11 mouse cellular contexts compared by ENCODE assay signal in genomic region chr7:102078517-102078916, GRCm38 (mm10). TPM values are rescaled to one million over a fixed set of nuclear protein-coding genes. Genes with fewer than 3 reads are reported as not detected.
DNase-seq lines count a peak whose midpoint lies in the region; ATAC-seq and TF ChIP-seq lines count a peak whose summit lies in the region.
"Had no signal": no experiment of that assay in that cellular context is flagged by ENCODE, and none has a peak within 500 bp of the region (broad histone marks: within the 10 kb centered on the region; RNA-seq: fewer than 3 reads in every experiment).

No protein-coding gene starts in this region.

- no peaks in the 10 kb centered on the region for H3K4me1 ChIP-seq in heart, adult 2 months (ENCODE audit: control insufficient read depth, insufficient read depth, low read length)
- H3K4me1 ChIP-seq in heart, embryonic 12.5 days (replicated peaks): no peaks in the 10 kb centered on the region
- H3K4me1 ChIP-seq: lung, embryonic 15.5 days had no signal

- TF ChIP-seq EP300 in heart, adult 2 months (IDR thresholded peaks at IDR 0.05; ENCODE audit: insufficient read depth, low read depth, low read length): no peak

- no peak for ATAC-seq in heart, embryonic 12.5 days (ENCODE audit: insufficient number of reproducible peaks, low FRiP score)

- no peak for DNase-seq in heart, adult 2 months
- peak; percentile 55 to 58 for DNase-seq in right cerebral cortex, adult 2 months (ENCODE audit: low spot score in 2 of 2)
- no peak for DNase-seq in right cerebral cortex, postnatal 25 days
- peak; percentile 35 for DNase-seq in c-Kit-positive CD71-positive TER-119-positive erythroid progenitor cells, embryonic 14.5 days (ENCODE audit: low spot score)
- DNase-seq in layer of hippocampus, adult 9-10 months (ENCODE audit: low spot score): peak; percentile 51
- no peak for DNase-seq in gastrocnemius, postnatal 25 days
- no peak for DNase-seq in urinary bladder, adult 2 months (ENCODE audit: low spot score)

- no peaks in the 10 kb centered on the region for H3K9me3 ChIP-seq in heart, embryonic 12.5 days (replicated peaks)
- H3K9me3 ChIP-seq: lung, embryonic 15.5 days had no signal

- no peak for TF ChIP-seq POLR2A in heart, adult 2 months (IDR thresholded peaks at IDR 0.05; ENCODE audit: insufficient read depth, low read depth, low read length)

- H3K27me3 ChIP-seq in heart, adult 2 months (ENCODE audit: control insufficient read depth, insufficient read depth, low read length): no peaks in the 10 kb centered on the region
- H3K27me3 ChIP-seq in heart, embryonic 12.5 days (replicated peaks): no peaks in the 10 kb centered on the region
- H3K27me3 ChIP-seq: lung, embryonic 15.5 days had no signal

- no peak overlapping the region for H3K4me3 ChIP-seq in heart, adult 2 months
- H3K4me3 ChIP-seq in heart, embryonic 12.5 days: no peak overlapping the region
- H3K4me3 ChIP-seq: lung, embryonic 15.5 days had no signal

- no peak overlapping the region for H3K27ac ChIP-seq in heart, adult 2 months
- no peak overlapping the region for H3K27ac ChIP-seq in heart, embryonic 12.5 days (ENCODE audit: poor library complexity, severe bottlenecking)
- H3K27ac ChIP-seq: lung, embryonic 15.5 days had no signal

- H3K79me2 ChIP-seq in heart, adult 2 months (replicated peaks; ENCODE audit: control insufficient read depth, insufficient read depth, low read length): no peaks in the 10 kb centered on the region

- intact Hi-C loops in heart, adult 2 months (cut with DNase I): loop anchor here (5.0 kb wide), 3 partner anchors 81 to 421 kb away; partner anchors contain the start of genes Lrrc51 and Numa1

- no peak overlapping the region for H3K4me2 ChIP-seq in heart, embryonic 12.5 days
- H3K4me2 ChIP-seq: lung, embryonic 15.5 days had no signal

- 73% methylated on average over 7 of the region's 7 CpGs for WGBS in heart, adult 2 months
- WGBS in heart, embryonic 12.5 days: 74% methylated on average over 7 of the region's 7 CpGs

- H3K36me3 ChIP-seq in heart, adult 2 months (ENCODE audit: control insufficient read depth, insufficient read depth, low read length): no peaks in the 10 kb centered on the region
- peaks cover 91% of the 10 kb centered on the region for H3K36me3 ChIP-seq in heart, embryonic 12.5 days

- H3K9ac ChIP-seq in heart, adult 2 months (ENCODE audit: low read depth, low read length): no peak overlapping the region
- no peak overlapping the region for H3K9ac ChIP-seq in heart, embryonic 12.5 days
- H3K9ac ChIP-seq: lung, embryonic 15.5 days had no signal

- peak; percentile 80 for TF ChIP-seq CTCF in heart, adult 2 months (IDR thresholded peaks at IDR 0.05)

RNA-seq across cellular contexts. Expression of gene Trpc2, which starts 4.4 kb away (rescaled TPM):
- total RNA-seq in heart, adult 2 months (2021): under 1 TPM in 1 of 2 experiments, not detected in 1; 0.23 TPM
- 0.70 and 1.2 TPM in 2 replicates for polyA plus RNA-seq in heart, adult 2 months (2012; rRNA removed)
- 0.15 and 0.58 TPM in 2 replicates for polyA plus RNA-seq in heart, embryonic 12.5 days (2016; fragmentation: Nextera tagmentation; extraction: Ambion mirVana)
- 1 to 10 TPM in 1 of 2 experiments, under 1 TPM in 1; 0.43 to 1.1 TPM for total RNA-seq in gastrocnemius, postnatal 25 days (2021)
- 0.92 TPM in 1 of 2 replicates, not detected in the other for polyA plus RNA-seq in urinary bladder, adult 2 months (2012; rRNA removed)
- polyA plus RNA-seq: heart, embryonic 14.5 days; lung, embryonic 15.5 days had no signal

RNA-seq across cellular contexts. Expression of gene Xntrpc, which starts 13.0 kb away (rescaled TPM):
- total RNA-seq in heart, adult 2 months (2021): under 1 TPM; 0.81 to 0.98 TPM
- polyA plus RNA-seq in heart, adult 2 months (2012; rRNA removed): 1.2 and 2.4 TPM in 2 replicates
- 0.90 and 1.5 TPM in 2 replicates for polyA plus RNA-seq in heart, embryonic 12.5 days (2016; fragmentation: Nextera tagmentation; extraction: Ambion mirVana)
- total RNA-seq in gastrocnemius, postnatal 25 days (2021): under 1 TPM in 1 of 2 experiments, not detected in 1; 0.80 TPM
- 1.8 and 2.3 TPM in 2 replicates for polyA plus RNA-seq in urinary bladder, adult 2 months (2012; rRNA removed)

RNA-seq across cellular contexts. Expression of gene Xndc1, which starts 13.2 kb away (rescaled TPM):
- 1 to 10 TPM; 5.7 to 6.5 TPM for total RNA-seq in heart, adult 2 months (2021)
- 11.2 and 18.6 TPM in 2 replicates for polyA plus RNA-seq in heart, adult 2 months (2012; rRNA removed)
- polyA plus RNA-seq in heart, embryonic 12.5 days (2016; fragmentation: Nextera tagmentation; extraction: Ambion mirVana): 26.5 and 27.5 TPM in 2 replicates
- total RNA-seq in gastrocnemius, postnatal 25 days (2021): 1 to 10 TPM; 4.5 to 5.1 TPM
- polyA plus RNA-seq in urinary bladder, adult 2 months (2012; rRNA removed): 28.4 and 32.1 TPM in 2 replicates

RNA-seq across cellular contexts. Expression of gene Rnf121, which starts 13.2 kb away (rescaled TPM):
- total RNA-seq in heart, adult 2 months (2021): 10 to 100 TPM; 20.7 to 23.9 TPM
- polyA plus RNA-seq in heart, adult 2 months (2012; rRNA removed): 21.3 and 33.9 TPM in 2 replicates
- 19.9 and 21.3 TPM in 2 replicates for polyA plus RNA-seq in heart, embryonic 12.5 days (2016; fragmentation: Nextera tagmentation; extraction: Ambion mirVana)
- total RNA-seq in gastrocnemius, postnatal 25 days (2021): 10 to 100 TPM; 22.4 to 24.2 TPM
- polyA plus RNA-seq in urinary bladder, adult 2 months (2012; rRNA removed): 39.0 and 46.9 TPM in 2 replicates

RNA-seq across cellular contexts. Expression of gene Art1, which starts 23.0 kb away (rescaled TPM):
- total RNA-seq in heart, adult 2 months (2021): 100 to 1,000 TPM; 242 to 279 TPM
- 251 and 293 TPM in 2 replicates for polyA plus RNA-seq in heart, adult 2 months (2012; rRNA removed)
- polyA plus RNA-seq in heart, embryonic 12.5 days (2016; fragmentation: Nextera tagmentation; extraction: Ambion mirVana): 8.0 and 9.0 TPM in 2 replicates
- 100 to 1,000 TPM; 383 to 418 TPM for total RNA-seq in gastrocnemius, postnatal 25 days (2021)
- polyA plus RNA-seq in urinary bladder, adult 2 months (2012; rRNA removed): 0.06 and 0.16 TPM in 2 replicates
- polyA plus RNA-seq: small intestine, adult 2 months had no signal

Comparison
In these comparisons a context has a peak if more than half of its experiments do, and no peak if none do; other contexts are left out.
1. DNase-seq: peak in right cerebral cortex, adult 2 months (2 of 2), c-Kit-positive CD71-positive TER-119-positive erythroid progenitor cells, embryonic 14.5 days (single experiment) and layer of hippocampus, adult 9-10 months (single experiment); none in heart, adult 2 months (0 of 2), right cerebral cortex, postnatal 25 days (single experiment), gastrocnemius, postnatal 25 days (single experiment) and urinary bladder, adult 2 months (single experiment).